Mouse (Mus musculus) c-Kit-negative CD71-positive TER-119-positive erythroid progenitor cells, embryonic 14.5 days (primary cell): ENCODE measurements around the gene Tgm4.
A peak's percentile ranks its signal among the peaks of the same experiment; 100 is the strongest.

ENCODE experiments used
- DNase-seq: peaks from one replicate; pipeline ENCODE4 v3.0.0-alpha.2; 2013; ENCODE audit warnings: low read depth, low spot score

Gene Tgm4

DNA sequence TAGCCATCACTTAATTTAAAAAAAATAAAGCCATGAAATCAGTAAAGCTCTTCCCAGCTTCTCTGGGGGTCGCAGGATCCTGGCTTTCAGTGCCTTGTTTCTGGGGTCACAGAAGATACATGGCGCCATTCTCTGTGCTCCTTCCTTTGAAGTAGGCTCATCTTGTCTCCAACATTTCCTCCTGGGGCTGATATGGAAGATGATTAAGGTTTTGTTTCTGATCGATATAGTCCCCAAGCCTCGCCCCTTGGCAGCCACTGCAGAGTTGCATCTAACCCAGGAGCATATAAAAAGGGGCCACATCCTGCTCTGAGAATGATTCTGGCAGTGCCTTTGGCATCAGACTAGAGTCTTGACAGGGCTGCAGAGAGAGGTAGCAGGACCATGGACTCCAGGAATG is at the start of gene Tgm4:
Gene Tgm4, plus strand, starts transcription at position 301 of the 400 bp plus-strand sequence.
- no peak for DNase-seq

DNA sequence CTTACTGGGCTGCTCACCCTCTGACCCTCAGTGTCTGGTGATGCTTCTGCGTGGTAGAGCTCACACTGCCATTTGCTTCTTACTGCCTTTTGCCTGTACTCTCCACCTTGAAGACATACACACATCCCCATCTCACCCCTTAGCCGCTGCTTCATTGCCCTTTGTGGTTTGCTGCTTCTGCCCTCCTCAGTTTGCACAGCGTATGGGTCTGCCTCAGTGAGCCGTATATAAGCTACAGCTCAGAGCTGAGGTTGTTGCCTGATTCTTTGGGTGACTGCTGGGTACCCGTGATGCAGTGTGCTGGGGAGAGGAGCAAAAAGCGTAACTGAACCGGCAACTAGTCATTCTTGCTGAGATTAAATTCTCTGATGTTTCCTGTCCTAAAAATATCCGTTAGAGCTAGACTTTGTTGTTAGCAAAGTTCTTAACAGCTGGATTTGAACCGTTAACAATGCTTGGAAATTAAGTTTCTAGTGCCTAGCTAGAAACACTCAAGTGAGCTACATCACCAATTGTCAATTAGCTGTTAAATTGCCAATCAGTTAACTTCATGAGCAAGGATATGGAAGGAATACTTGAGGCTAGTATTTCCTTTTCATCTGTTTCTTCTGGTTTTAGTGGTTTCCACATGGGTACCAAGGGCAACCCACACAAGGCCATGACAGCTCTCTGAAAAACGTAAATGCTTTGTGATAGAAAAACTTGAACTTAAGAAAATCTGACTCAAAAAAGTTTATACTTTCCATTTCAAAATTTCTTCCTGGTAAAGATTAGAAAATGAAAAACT is 35.9 kb upstream of the Tgm4 start:
- no peak for DNase-seq

DNA sequence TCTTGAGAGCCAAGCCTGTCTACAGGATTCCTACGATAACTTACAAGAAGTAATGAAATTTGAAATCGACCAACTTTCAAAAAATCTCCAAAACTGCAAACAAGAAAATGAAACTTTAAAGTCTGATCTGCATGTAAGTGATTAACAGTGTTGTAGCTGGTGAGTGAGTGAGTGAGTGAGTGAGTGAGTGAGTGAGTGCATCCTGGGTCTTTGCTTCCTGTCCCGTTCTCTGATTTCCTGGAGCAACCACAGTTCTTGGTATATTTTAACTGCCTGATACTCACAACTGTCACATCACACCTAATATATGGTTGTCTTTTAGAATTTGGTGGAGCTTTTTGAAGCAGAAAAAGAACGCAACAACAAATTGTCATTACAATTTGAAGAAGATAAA is 35.3 kb upstream of the Tgm4 start:
- no peak for DNase-seq

DNA sequence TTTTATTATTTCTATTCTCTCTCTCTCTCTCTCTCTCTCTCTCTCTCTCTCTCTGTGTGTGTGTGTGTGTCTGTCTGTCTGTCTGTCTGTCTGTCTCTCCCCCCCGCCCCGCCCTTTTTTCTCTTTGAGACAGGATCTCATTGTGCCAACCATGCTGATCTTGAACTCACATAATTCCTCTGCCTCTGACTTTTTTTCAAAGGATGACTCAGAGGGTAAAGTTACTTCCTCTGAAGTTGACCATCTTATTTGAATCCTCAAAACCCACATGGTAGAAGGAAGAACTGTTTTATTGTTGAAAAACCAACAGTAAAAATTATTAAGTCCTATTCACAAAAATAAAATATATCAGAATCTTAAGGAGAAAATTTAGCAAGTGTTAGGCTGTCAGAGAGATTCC is 29.8 kb upstream of the Tgm4 start:
- DNase-seq = no peak

DNA sequence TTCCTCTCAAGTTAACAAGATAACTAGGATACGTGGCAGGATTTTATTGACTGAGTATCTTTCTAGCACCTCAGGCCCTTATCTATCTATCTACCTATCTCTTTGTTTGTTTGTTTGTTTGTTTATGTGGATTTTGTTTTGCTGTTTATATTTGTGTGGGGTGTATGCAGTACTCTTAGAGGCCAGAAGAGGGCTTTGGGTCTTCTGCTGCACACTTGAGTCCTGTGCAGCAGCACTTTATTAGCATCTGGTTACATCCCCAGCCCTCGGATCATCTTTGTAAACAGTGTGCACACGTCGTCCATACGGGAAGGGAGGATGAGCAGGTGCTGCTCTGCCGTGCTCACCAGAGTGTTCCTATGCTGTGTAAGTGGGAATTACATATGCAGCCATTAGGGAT is 28.5 kb upstream of the Tgm4 start:
- no peak for DNase-seq

DNA sequence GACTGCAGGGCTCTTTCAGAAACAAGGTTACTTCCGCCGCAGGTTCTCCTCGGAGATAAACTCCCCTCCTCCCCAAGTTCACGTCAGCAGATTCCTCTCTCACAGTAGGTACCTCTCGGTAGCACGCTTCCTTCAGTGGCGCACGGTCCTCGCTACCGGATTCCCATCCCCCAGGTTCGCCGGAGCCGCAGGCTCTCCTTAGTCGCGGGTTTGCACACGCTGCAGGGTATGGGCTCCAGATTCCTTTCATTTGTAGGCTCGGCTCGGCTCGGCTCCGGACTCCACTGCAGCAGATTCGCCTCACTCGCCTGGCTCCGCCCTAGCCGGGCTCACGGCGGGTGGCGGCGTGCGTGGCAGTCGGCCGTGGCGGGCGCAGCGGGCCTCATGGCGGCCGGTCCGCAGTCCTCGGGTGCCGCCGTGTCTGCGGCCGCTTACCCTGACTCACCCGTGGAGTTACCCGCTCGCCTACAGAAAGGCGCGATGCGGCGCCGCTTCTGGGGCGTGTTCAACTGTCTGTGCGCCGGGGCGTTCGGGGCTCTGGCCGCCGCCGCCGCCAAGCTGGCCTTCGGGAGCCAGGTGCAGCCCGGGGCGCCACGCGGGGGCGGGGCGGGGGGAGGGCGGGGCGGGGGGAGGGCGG is 13.4 kb upstream of the Tgm4 start, which contains the start of gene Tmem42:
Gene Tmem42, plus strand, starts transcription at position 332 of the 637 bp plus-strand sequence.
- DNase-seq = peak; percentile 67

DNA sequence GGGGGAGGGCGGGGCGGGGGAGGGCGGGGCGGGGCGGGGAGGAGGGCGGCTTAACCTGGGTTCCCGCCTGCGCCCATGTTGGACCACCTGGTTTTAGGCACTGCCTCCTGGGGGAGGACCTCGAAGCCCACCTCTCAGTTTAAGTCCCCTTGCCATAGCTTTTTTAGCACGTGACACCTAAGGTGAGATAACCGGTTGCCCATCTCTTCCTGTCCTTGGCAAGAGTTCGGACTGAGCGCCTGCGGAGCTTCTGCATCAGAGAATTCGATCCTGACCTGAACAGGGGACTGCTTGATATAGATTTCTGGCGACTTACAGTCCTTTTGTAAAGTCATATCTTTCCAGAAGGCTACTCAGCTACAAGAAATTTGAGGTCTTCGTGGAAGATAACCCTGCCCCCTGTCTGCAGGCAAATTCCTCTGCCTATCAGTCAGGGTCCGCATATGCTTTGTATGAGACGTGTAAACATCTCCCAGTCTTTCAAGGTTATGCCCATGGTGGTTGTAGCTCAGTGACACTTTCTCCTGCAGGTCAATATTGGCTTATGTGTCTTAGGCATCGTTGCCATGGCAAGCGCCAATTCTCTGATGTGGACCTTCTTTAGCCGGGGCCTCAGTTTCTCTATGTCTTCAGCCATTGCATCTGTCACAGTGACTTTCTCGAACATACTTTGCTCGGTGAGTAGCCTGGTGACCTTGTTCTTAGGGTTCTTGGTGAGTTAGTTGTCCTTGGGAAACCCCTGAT is 12.7 kb upstream of the Tgm4 start:
- DNase-seq = peak; percentile 21

DNA sequence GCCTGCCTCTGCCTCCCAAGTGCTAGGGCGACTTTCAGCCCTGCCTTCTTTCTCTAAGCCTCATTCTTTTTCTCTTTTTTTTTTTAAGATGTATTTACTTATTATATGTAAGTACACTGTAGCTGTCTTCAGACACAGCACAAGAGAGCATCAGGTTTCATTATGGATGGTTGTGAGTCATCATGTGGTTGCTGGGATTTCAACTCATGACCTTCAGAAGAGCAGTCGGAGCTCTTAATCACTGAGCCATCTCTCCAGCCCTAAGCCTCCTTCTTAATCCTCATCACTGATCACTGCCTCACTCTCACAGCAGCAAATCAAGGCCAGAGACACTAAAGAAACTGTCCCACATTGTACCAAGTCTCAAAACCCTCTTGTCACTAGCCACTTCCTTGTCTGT is 10.3 kb upstream of the Tgm4 start:
- DNase-seq = no peak

DNA sequence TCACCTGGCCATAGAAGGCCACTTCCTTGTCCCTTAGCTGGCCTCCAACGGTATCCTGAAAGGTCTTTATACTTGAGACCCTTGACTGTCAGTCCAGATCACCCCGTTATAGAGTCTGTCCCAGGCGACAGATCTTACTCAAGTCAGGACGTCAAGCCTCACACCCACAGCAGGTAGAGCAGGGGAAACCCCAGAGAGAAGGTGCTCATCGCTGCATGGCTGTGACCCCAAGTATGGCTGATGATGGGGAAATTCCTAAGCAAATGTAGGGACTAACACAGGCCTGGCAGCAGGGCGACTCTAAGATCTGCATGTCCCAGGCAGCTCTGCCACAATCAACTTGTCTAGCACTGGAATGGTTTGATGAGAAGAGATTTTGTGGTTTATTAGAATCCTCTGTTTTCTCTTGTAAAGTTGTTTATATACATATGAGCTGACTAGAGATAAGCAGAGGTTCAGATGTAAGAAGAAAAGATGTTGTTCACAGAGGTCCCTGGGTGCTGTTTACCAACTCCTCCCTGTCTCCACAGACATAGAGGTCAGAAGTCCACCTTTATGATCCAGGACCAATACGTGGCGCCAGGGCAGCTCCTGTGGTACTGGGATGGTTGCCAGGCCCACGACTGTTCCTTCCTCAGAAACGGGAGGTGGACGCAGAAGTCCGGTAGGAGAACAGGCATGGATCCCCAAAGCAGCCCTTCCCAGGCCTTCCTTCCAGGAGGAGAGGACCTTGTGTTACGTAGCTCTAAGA is 2.9 kb upstream of the Tgm4 start:
- no peak for DNase-seq

DNA sequence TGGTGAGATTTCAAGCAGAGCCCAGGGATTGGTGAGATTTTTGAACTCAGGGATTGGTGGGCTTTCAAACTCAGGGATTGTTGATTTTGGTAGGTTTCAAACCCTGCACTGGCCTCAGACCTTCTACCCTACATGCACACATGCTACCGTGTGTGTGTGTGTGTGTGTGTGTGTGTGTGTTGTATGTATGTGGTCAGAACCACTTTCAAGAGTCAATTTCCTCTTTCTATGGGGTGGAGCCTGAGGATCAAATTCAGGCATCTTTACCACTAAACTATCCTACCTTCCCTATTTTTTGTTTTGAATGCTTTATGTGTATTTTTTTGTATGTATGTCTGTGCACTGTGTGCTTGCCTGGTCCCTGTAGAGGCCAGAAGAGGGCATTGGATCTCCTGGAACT is 13.1 kb downstream of the Tgm4 start:
- no peak for DNase-seq

DNA sequence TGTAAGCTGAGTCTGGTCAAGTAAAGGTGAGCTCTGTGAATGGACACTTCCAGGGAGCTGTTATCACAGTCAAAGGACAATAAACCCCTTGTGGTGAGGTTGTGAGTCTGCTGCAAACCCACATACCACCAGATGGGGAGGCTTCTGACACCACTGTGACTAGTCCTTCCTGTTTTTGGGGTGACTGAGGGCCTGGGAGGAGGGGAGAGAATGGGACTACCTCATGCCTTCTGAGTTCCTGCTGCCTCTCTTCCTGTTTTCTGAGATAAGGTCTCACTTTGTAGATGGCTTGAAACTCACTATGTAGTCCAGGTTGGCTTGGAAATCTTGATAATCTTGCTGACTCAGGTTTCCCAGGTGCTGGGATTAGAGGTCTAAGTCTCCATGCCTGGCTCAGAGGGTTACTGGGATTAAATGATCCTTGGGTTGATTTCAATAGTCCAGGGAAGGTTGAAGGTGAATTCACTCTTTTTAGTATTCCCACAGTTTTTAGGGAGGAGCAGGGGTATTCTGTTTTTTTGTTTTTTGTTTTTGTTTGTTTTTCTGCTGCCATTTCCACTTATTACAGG is 24.3 kb downstream of the Tgm4 start:
- no peak for DNase-seq

DNA sequence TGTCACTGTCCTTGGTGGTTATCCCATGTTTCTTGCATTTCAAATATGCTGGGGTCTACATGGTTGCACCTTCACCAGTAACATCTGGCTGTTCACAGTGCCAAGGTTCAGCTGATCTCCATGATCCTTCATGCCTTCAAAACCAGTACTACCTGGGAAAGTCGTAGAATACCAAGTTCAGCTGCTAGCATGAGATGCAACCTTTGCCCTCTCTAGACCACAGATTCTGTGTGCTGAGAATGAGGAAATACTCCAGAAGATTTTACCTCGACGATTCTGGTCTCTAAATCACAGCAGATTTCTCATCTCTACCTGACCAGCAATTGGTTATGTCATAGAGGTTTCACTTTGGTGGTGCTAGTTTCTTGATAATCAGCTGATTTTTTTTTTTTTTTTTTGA is 25.6 kb downstream of the Tgm4 start:
- no peak for DNase-seq

DNA sequence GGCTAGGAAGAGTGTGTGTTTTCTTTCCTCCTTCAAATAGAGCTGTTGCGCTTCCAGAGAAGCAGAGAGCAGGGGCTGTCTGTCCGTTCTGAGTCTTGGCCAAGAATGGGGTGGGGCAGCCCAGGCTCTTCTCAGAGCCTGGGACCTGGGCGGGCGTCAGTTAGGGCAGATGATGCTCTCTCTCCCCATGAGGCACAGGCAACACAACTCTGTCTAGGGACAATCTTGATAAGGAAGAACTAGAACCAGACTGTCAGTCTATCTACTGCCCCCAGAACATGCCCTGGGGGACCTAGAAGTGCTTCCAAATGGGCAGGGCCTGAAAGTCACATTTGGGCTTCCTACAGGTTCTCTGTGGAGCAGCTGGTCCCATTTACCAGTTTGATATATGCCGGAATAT is 44.6 kb downstream of the Tgm4 start:
- no peak for DNase-seq

DNA sequence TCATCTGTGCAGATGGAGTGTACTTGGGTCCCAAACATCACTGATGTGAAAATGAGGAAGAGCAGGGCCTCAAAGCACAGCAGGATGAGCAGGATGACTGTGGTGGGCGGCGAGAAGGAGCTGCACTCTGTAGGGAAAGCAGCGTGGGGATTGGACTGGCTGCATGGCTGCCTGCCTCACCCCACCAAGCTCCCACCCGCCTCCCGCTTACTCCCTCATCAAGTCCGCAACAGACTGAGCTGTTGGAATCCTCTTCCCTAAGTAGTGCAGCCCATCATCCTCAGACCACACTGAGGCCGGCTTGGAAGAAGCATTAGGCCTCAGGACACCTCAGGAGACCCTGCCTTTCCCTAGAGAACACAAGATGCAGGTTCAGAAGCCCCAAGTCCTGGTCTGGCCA is 45.8 kb downstream of the Tgm4 start:
- DNase-seq = no peak

DNA sequence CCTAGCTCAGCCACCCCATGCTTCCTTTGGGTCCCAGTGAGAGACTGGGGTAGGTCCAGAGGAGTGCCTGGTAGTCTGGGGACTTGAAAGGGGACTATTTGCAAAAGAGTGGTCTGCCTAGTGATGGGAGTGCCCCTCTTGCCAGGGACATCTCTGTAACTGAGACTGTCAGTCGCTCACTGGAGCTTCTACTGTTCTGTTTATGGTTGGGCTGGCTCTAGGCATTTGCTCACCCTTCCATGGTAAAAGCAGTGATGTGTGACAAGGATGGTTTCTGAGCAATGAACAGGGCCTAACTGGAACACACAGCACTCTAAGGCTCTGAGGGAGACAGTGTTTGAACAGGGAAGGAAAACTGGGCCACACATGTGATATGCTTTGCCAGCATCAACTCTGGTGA is 46.3 kb downstream of the Tgm4 start:
- no peak for DNase-seq

DNA sequence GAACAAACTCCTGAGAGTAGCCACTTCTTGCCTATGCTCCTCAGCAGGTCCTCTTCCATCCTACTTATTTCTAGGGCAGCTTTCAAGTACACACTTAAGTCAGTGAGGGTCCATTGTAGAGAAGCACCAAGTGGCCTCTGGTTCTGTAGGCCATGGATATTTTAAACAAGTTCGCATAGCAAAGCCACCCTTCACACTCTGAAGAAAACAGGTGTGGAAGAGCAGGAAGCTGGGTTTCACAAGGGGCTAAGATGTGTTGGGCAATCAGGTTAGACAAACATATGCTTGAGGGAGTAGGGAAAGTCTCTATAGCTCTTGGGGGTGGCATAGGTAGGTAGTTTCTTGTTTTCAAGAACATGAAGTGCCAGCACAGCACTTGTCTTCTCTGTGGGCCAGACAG is 50.8 kb downstream of the Tgm4 start:
- DNase-seq = no peak

DNA sequence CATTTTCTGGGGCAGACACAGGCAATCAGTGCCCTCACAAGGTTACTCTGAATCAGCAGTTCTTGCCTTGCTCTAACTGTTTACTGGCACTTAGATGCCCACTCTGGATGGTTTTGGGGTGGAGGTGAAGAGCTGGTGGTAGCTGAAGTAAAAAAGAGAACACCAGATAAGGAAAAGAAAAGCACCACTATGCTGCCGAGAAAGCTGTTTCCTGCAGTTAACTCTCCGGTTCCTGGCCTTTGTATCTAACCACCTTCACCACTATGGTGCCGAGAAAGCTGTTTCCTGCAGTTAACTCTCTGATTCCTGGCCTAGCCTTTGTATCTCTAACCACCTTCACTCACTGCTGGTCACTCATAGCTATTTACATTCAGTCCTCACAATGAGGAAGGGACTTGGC is 53.0 kb downstream of the Tgm4 start:
- DNase-seq = no peak

DNA sequence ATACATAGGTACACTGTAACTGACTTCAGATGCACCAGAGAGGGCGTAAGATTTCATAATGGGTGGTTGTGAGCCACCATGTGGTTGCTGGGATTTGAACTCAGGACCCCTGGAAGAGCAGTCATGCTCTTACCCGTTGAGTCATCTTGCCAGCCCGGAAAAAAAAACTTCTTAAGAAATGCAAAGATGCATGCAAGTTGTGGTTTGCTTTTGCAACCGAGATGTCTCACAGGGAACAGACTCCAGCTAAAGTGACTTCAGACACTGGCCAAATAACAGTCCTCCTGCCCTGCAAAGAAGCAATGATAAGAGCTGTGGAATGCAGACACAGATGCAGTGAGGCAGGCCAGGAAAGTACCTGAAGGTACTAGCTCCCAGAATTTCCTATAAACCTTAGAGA is 56.3 kb downstream of the Tgm4 start:
- DNase-seq = no peak

DNA sequence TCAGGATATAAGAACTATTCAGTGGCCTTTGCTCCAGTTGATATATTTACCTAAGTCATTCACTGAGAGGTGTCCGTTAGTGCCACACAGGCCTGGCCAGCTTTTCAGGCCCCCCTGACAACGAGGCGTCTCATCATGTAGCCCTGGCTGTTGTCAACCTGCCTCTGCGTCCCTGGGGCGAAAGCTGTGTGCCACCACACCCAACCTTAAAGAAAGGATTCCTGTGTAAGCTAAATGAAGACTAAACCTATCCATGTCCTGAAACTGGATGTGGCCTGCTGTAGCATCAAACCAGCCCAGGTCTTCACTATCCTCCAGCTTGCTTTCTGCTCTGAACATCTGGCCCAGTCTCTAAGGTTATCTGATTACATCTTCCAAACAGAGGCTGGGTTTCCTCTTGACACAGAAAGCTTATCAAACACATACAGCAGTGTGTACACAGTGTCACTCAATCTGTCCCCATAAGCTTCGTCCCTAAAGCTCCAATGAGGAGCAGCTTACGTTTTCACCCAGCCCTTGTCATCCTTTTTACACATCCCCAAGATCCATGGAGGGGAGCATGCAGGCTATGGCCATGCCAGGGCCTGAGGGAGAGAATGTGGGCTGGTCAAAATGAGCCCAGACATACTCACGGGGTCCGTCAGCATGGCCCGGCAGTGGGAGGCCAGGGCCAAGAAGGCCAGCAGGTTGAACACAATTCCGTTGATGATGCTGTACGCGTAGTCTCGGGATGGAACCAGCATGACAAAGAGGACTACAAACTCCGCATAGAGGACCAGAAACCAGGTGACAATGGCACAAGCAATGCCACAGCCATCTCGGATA is 65.3 kb downstream of the Tgm4 start:
- DNase-seq = no peak

DNA sequence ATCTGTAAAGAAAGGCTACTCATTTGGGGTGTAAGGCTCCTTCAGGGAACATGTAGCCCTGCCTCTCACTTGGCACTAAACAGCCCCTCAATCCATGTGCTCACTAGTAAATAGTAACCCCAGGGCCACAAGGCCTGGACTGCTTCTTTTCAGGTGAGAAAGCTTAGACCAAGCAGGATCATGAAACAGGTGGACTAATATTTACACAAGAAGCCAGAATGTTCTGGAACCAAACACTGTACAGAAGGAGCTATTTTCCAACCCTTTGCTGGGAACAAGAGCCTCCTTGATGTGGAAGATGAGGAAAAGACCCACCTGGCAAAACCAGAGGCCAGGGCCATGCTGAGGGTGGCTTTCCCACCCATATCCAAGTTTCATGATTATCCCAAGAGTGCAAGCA is 68.9 kb downstream of the Tgm4 start:
- no peak for DNase-seq

DNA sequence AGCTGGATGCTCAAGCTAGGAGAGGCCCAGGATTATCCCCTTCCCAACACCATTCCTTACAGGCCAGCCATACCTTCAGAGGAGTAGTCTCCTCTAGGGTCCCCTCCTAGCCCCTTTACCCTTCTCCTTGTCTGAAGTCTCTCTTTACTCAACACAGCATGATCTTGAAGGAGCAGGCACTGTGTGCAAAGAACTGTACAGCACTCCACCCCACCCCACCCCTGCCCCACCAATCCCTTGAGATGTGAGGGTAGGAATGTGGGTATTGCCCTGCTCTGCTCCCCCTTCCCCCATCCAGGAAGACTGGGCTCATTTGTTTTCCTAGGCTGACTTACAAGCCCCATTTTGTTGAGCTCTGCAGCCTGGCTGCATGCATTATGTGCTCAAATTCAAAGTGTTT is 69.8 kb downstream of the Tgm4 start:
- DNase-seq = no peak
